Mouse (Mus musculus): ENCODE results near the gene Dram1. TPM values are rescaled to one million over a fixed set of nuclear protein-coding genes. Genes with fewer than 3 reads are reported as not detected.

Gene Dram1
- polyA plus RNA-seq, 1 experiment, result 13.1 TPM

GRCm38 (mm10) chr10:88281699-88282098 lies 97.2 kb downstream of the Dram1 start:
- H3K36me3 ChIP-seq (ENCODE audit: control insufficient read depth, insufficient read depth, low read length), result no peaks in the 10 kb centered on the region
- TF ChIP-seq CTCF (IDR thresholded peaks at IDR 0.05; ENCODE audit: extremely low read depth, insufficient read depth, insufficient read length, insufficient replicate concordance) (no peak), POLR2A (IDR thresholded peaks at IDR 0.05; ENCODE audit: low read depth, low read length) (no peak)
- H3K27ac ChIP-seq (ENCODE audit: insufficient read depth, low read length), result no peak overlapping the region
- H3K27me3 ChIP-seq (ENCODE audit: control insufficient read depth, insufficient read depth, low read length), result no peaks in the 10 kb centered on the region
- no peak overlapping the region for H3K4me3 ChIP-seq (ENCODE audit: extremely low read depth, insufficient read depth, insufficient read length)
- no peak for DNase-seq (ENCODE audit: low read depth in 1 of 2, low spot score in 2 of 2)
- H3K4me1 ChIP-seq (ENCODE audit: control insufficient read depth, insufficient read depth, insufficient read length), result no peaks in the 10 kb centered on the region
- WGBS, result 80% methylated on average over 3 of the region's 3 CpGs

- no peak for DNase-seq (ENCODE audit: low read depth in 1 of 2, low spot score in 2 of 2)
- Histone ChIP-seq H3K27ac (ENCODE audit: insufficient read depth, low read length) (no peak overlapping the region), H3K4me1 (ENCODE audit: control insufficient read depth, insufficient read depth, insufficient read length) (no peaks in the 10 kb centered on the region), H3K36me3 (ENCODE audit: control insufficient read depth, insufficient read depth, low read length) (no peaks in the 10 kb centered on the region), H3K27me3 (ENCODE audit: control insufficient read depth, insufficient read depth, low read length) (no peaks in the 10 kb centered on the region), H3K4me3 (ENCODE audit: extremely low read depth, insufficient read depth, insufficient read length) (no peak overlapping the region)
- 88% methylated on average over 5 of the region's 5 CpGs for whole genome bisulfite sequencing
- TF ChIP-seq CTCF (IDR thresholded peaks at IDR 0.05; ENCODE audit: extremely low read depth, insufficient read depth, insufficient read length, insufficient replicate concordance) (no peak), POLR2A (IDR thresholded peaks at IDR 0.05; ENCODE audit: low read depth, low read length) (no peak)
Measured at GRCm38 (mm10) chr10:88274045-88274444, 104.8 kb downstream of the Dram1 start.

Other genes starting within 250 kb of the Dram1 start
- 0.59 and 0.84 TPM in 2 replicates for gene Parpbp, start 232.1 kb downstream of the Dram1 start, polyA plus RNA-seq (2012; rRNA removed)
- 2.1 and 2.3 TPM in 2 replicates for gene Nup37, start 232.1 kb downstream of the Dram1 start, polyA plus RNA-seq (2012; rRNA removed)
- 6.0 and 6.9 TPM in 2 replicates for gene Washc3, start 178.0 kb downstream of the Dram1 start, polyA plus RNA-seq (2012; rRNA removed)
- 6.8 and 8.3 TPM in 2 replicates for gene Gnptab, start 52 bp upstream of the Dram1 start, polyA plus RNA-seq (2012; rRNA removed)
- gene Sycp3, start 80.5 kb upstream of the Dram1 start, polyA plus RNA-seq (2012; rRNA removed), result not detected in 2 replicates
- 9.8 and 13.2 TPM in 2 replicates for gene Chpt1, start 125.0 kb upstream of the Dram1 start, polyA plus RNA-seq (2012; rRNA removed)
- gene Mybpc1, start 226.1 kb upstream of the Dram1 start, polyA plus RNA-seq (2012; rRNA removed), result 0.47 and 1.0 TPM in 2 replicates